Mouse (Mus musculus): Measurements from ENCODE around the gene Rfng.

DNA sequence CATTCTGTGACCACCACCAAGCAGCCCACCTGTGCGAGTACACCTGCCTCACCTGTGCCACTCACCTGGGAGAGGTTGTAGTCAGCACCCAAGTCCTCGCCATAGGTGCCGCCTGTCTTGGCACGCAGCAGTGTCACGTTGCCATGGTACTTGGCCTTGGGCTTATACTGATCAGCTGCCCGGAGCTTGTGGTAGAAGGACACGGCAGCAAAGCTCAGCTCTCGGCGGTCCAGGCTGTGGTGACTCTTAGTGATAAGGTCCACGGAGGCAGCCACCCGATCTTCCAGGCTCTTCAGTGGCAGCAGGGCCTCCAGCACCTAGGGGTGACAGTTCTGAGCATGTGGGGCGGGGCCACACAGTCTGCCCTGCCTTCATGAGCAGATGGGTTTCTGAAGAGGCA lies 24.0 kb upstream of the Rfng start:
- no peak for TF ChIP-seq POLR2AphosphoS2 (IDR thresholded peaks at IDR 0.05; ENCODE audit: insufficient read length, low read depth)
- TF ChIP-seq USF1 (IDR thresholded peaks at IDR 0.05; ENCODE audit: low read depth): no peak
- TF ChIP-seq POLR2A (IDR thresholded peaks at IDR 0.05; ENCODE audit: insufficient read length, low read depth): no peak
- no peak for TF ChIP-seq REST (IDR thresholded peaks at IDR 0.05; ENCODE audit: insufficient read depth, insufficient read length)
- no peak for TF ChIP-seq TCF3 (IDR thresholded peaks at IDR 0.05; ENCODE audit: insufficient read length, low read depth)
- no peak for TF ChIP-seq CEBPB (IDR thresholded peaks at IDR 0.05; ENCODE audit: insufficient read depth, poor library complexity, severe bottlenecking)
- no peak for TF ChIP-seq SRF (IDR thresholded peaks at IDR 0.05; ENCODE audit: control insufficient read depth, insufficient read length, low read depth)
- TF ChIP-seq MYOD1 (IDR thresholded peaks at IDR 0.05; ENCODE audit: control insufficient read depth in 1 of 3, insufficient read length in 2 of 3, low read depth in 2 of 3): no peak
- TF ChIP-seq MAX (IDR thresholded peaks at IDR 0.05; ENCODE audit: low read depth): no peak
- TF ChIP-seq MYOG (IDR thresholded peaks at IDR 0.05; ENCODE audit: control insufficient read depth in 1 of 3, insufficient read depth in 1 of 3, insufficient read length in 2 of 3, low read depth in 2 of 3): no peak
- no peak for TF ChIP-seq E2F4 (IDR thresholded peaks at IDR 0.05; ENCODE audit: insufficient read depth)

Measured in myocyte (in vitro differentiated cells).